ENCODE assay signal across 8 mouse cellular contexts in genomic region chr10:127195328-127196129, GRCm38 (mm10). TPM values are rescaled to one million over a fixed set of nuclear protein-coding genes. Genes with fewer than 3 reads are reported as not detected.
DNase-seq lines count a peak whose midpoint lies in the region; ATAC-seq and TF ChIP-seq lines count a peak whose summit lies in the region.

Gene Dtx3, minus strand, starts transcription at chr10:127195728.

- peak within 1 kb of the TSS; percentile 91 for H3K27ac ChIP-seq in kidney, adult 2 months (ENCODE audit: insufficient read depth, low read depth, low read length)
- H3K27ac ChIP-seq in liver, embryonic 13.5 days = peak within 1 kb of the TSS; percentile 93
- peak within 1 kb of the TSS; percentile 86 for H3K27ac ChIP-seq in neural tube, embryonic 14.5 days (ENCODE audit: low read depth, low read length)

- no peaks in the 10 kb centered on the region for H3K27me3 ChIP-seq in kidney, adult 2 months (replicated peaks; ENCODE audit: control insufficient read depth, insufficient read depth, low read length)
- H3K27me3 ChIP-seq in liver, embryonic 13.5 days = no peaks in the 10 kb centered on the region
- no peaks in the 10 kb centered on the region for H3K27me3 ChIP-seq in neural tube, embryonic 14.5 days (ENCODE audit: control insufficient read depth, insufficient read depth, low read length)

- peak within 1 kb of the TSS; percentile 98 for H3K4me2 ChIP-seq in liver, embryonic 13.5 days
- H3K4me2 ChIP-seq in neural tube, embryonic 14.5 days (ENCODE audit: low read depth, low read length) = peak within 1 kb of the TSS; percentile 84

- under 1% methylated on average over 31 of the region's 47 CpGs for WGBS in kidney, adult 2 months
- WGBS in liver, embryonic 13.5 days (ENCODE audit: insufficient replicate concordance) = under 1% methylated on average over 32 of the region's 47 CpGs
- WGBS in neural tube, embryonic 14.5 days = 0% methylated on average over 35 of the region's 47 CpGs

- H3K4me3 ChIP-seq in kidney, adult 2 months (ENCODE audit: insufficient read depth, low read depth, low read length) = peak within 1 kb of the TSS; percentile 95
- H3K4me3 ChIP-seq in liver, embryonic 13.5 days (replicated peaks) = peak within 1 kb of the TSS; percentile 88
- H3K4me3 ChIP-seq in neural tube, embryonic 14.5 days (ENCODE audit: low read depth, low read length) = peak within 1 kb of the TSS; percentile 97

- H3K9me3 ChIP-seq in liver, embryonic 13.5 days (replicated peaks) = no peaks in the 10 kb centered on the region
- no peaks in the 10 kb centered on the region for H3K9me3 ChIP-seq in neural tube, embryonic 14.5 days (ENCODE audit: control insufficient read depth, low read length)

- peak within 1 kb of the TSS; percentile 95 for H3K9ac ChIP-seq in liver, embryonic 13.5 days
- peak within 1 kb of the TSS; percentile 95 for H3K9ac ChIP-seq in neural tube, embryonic 14.5 days (replicated peaks; ENCODE audit: low read depth, low read length)

- peaks cover 18% of the 10 kb centered on the region for H3K4me1 ChIP-seq in kidney, adult 2 months (ENCODE audit: control insufficient read depth, insufficient read depth, low read length)
- H3K4me1 ChIP-seq in liver, embryonic 13.5 days (replicated peaks) = peaks cover 84% of the 10 kb centered on the region
- peaks cover 19% of the 10 kb centered on the region for H3K4me1 ChIP-seq in neural tube, embryonic 14.5 days (ENCODE audit: control insufficient read depth, insufficient read depth, low read length)

- H3K36me3 ChIP-seq in kidney, adult 2 months (ENCODE audit: control insufficient read depth, insufficient read depth, low read length) = no peaks in the 10 kb centered on the region
- H3K36me3 ChIP-seq in liver, embryonic 13.5 days = peaks cover 46% of the 10 kb centered on the region
- peaks cover 29% of the 10 kb centered on the region for H3K36me3 ChIP-seq in neural tube, embryonic 14.5 days (ENCODE audit: control insufficient read depth, insufficient read depth, low read length)

- ATAC-seq in liver, embryonic 13.5 days (ENCODE audit: low read depth) = peak; percentile 30
- ATAC-seq in neural tube, embryonic 14.5 days (ENCODE audit: low read depth) = peak; percentile 66

- peak; percentile 45 to 50 for DNase-seq in B cell, adult 2 months
- peak; percentile 70 for DNase-seq in MN1 (ENCODE audit: low spot score)
- peak; percentile 76 for DNase-seq in embryo, embryonic 11 days
- DNase-seq in heart, adult 8-10 months (ENCODE audit: low spot score) = no peak
- peak; percentile 60 for DNase-seq in kidney, adult 2 months
- DNase-seq in liver, embryonic 13.5 days = no peak
- no peak for DNase-seq in frontal cortex, postnatal 10 days (ENCODE audit: low spot score in 2 of 2)

- no peak for TF ChIP-seq POLR2A in kidney, adult 2 months (IDR thresholded peaks at IDR 0.05; ENCODE audit: low read depth, low read length)

- TF ChIP-seq CTCF in kidney, adult 2 months (conservative IDR thresholded peaks at IDR 0.05; ENCODE audit: insufficient read depth, insufficient read length, low read depth, low read length) = no peak

RNA-seq across cellular contexts. Expression of gene Dtx3, which starts in this region (rescaled TPM):
- total RNA-seq in heart, adult 8-10 months (2022) = 10 to 100 TPM; 18.1 to 29.6 (median 24.2) TPM
- 101 and 132 TPM in 2 replicates for polyA plus RNA-seq in kidney, adult 2 months (2012; rRNA removed)
- polyA plus RNA-seq in liver, embryonic 13.5 days (2015; fragmentation: Nextera tagmentation; extraction: Ambion mirVana) = 16.8 and 19.3 TPM in 2 replicates
- 224 and 231 TPM in 2 replicates for polyA plus RNA-seq in neural tube, embryonic 14.5 days (2014; fragmentation: Nextera tagmentation; extraction: Ambion mirVana)

Comparison
In these comparisons a context has a peak if more than half of its experiments do, and no peak if none do; other contexts are left out.
1. DNase-seq: peak in B cell, adult 2 months (2 of 2), MN1 (single experiment), embryo, embryonic 11 days (single experiment) and kidney, adult 2 months (single experiment); none in heart, adult 8-10 months (single experiment), liver, embryonic 13.5 days (single experiment) and frontal cortex, postnatal 10 days (0 of 2).
2. Peak in every context shown above with its lines, with median percentiles within 50 percentile points of each other: H3K27ac ChIP-seq and H3K4me3 ChIP-seq.